26 mouse cellular contexts compared by ENCODE assay signal in the genomic region with DNA sequence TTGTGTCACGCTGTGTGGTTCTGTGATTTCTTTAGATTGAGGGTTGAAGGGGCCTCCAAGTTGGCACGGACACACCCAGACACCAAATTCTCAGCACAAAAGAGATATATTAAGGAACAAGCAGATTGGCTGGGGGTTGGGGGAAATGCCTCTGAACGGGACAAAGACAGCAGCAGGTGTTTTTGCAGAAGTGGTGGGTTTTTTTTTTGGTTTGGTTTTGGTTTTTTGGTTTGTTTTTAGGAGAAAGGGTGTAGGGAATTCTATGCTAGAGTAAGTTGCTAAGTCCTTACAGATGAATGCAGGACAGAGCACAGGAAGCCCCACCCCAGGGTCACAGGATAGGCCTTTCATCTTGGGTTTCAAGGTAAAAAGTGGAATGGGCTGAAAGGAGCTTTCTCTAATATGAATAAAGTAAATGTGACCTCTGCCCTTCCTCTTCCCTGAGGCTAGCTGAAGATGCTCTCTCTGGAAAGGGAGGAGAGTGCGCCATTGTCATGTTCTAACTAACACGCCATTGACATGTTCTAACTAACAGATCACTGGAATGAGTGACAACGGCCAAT. TPM values are rescaled to one million over a fixed set of nuclear protein-coding genes. Genes with fewer than 3 reads are reported as not detected.
DNase-seq lines count a peak whose midpoint lies in the region; ATAC-seq lines count a peak whose summit lies in the region.
"Had no signal": no experiment of that assay in that cellular context is flagged by ENCODE, and none has a peak within 500 bp of the region (broad histone marks: within the 10 kb centered on the region; RNA-seq: fewer than 3 reads in every experiment).

No protein-coding gene starts in this region.

- H3K4me2 ChIP-seq in hindbrain, embryonic 12.5 days (replicated peaks), result no peak overlapping the region
- no peak overlapping the region for H3K4me2 ChIP-seq in hindbrain, embryonic 14.5 days (replicated peaks)
- no peak overlapping the region for H3K4me2 ChIP-seq in forebrain, embryonic 14.5 days (ENCODE audit: low read length)
- H3K4me2 ChIP-seq: embryonic facial prominence, embryonic 13.5 days; forebrain, embryonic 12.5 days; heart, embryonic 11.5 days; heart, embryonic 15.5 days had no signal

- no peaks in the 10 kb centered on the region for H3K4me1 ChIP-seq in hindbrain, embryonic 12.5 days
- no peaks in the 10 kb centered on the region for H3K4me1 ChIP-seq in hindbrain, embryonic 14.5 days (replicated peaks; ENCODE audit: control insufficient read depth, insufficient read depth, low read length)
- no peaks in the 10 kb centered on the region for H3K4me1 ChIP-seq in forebrain, embryonic 14.5 days (ENCODE audit: control insufficient read depth, insufficient read depth, low read length)
- H3K4me1 ChIP-seq: embryonic facial prominence, embryonic 13.5 days; forebrain, embryonic 12.5 days; heart, embryonic 15.5 days had no signal

- no peaks in the 10 kb centered on the region for H3K36me3 ChIP-seq in hindbrain, embryonic 12.5 days
- H3K36me3 ChIP-seq in hindbrain, embryonic 14.5 days (replicated peaks; ENCODE audit: control insufficient read depth, insufficient read depth), result no peaks in the 10 kb centered on the region
- H3K36me3 ChIP-seq in forebrain, embryonic 14.5 days (ENCODE audit: control insufficient read depth, insufficient read depth, low read length), result no peaks in the 10 kb centered on the region
- H3K36me3 ChIP-seq: embryonic facial prominence, embryonic 13.5 days; forebrain, embryonic 12.5 days; heart, embryonic 15.5 days; hindbrain, embryonic 10.5 days had no signal

- no peaks in the 10 kb centered on the region for H3K27me3 ChIP-seq in hindbrain, embryonic 12.5 days
- no peaks in the 10 kb centered on the region for H3K27me3 ChIP-seq in hindbrain, embryonic 14.5 days (ENCODE audit: control insufficient read depth, insufficient read depth, low read length)
- H3K27me3 ChIP-seq in forebrain, embryonic 14.5 days (replicated peaks; ENCODE audit: control insufficient read depth, insufficient read depth, low read length), result no peaks in the 10 kb centered on the region
- H3K27me3 ChIP-seq: embryonic facial prominence, embryonic 13.5 days; forebrain, embryonic 12.5 days; heart, embryonic 15.5 days had no signal

- 0 out of 2 replicates have a peak overlapping the region, but pooled peaks have one; percentile 17 for H3K27ac ChIP-seq in hindbrain, embryonic 12.5 days
- no peak overlapping the region for H3K27ac ChIP-seq in hindbrain, embryonic 14.5 days
- no peak overlapping the region for H3K27ac ChIP-seq in forebrain, embryonic 14.5 days (ENCODE audit: low read depth, low read length)
- H3K27ac ChIP-seq: embryonic facial prominence, embryonic 13.5 days; forebrain, embryonic 12.5 days; gastrocnemius, adult 2 months; heart, adult 2 months; heart, embryonic 15.5 days had no signal

- no peak for DNase-seq in hindbrain, embryonic 14.5 days (ENCODE audit: low spot score)
- peak; percentile 25 to 36 for DNase-seq in B cell, adult 2 months
- DNase-seq in ES-CJ7 (ENCODE audit: low read depth, low spot score) (peak; percentile 54), ZHBTc4 (ENCODE audit: low read depth, low spot score) (peak; percentile 70)
- no peak for DNase-seq in urinary bladder, postnatal 14 days (ENCODE audit: low spot score)
- DNase-seq in T-cell, adult 2 months (ENCODE audit: low spot score), result no peak
- no peak for DNase-seq in forebrain, embryonic 14.5 days (ENCODE audit: low spot score)
- DNase-seq: adrenal gland, postnatal 14 days; cerebellum, adult 18-20 months; cerebellum, adult 9-11 months; cerebellum, postnatal 36 days; forebrain, postnatal 0 days; gastrocnemius, adult 2 months; gastrocnemius, postnatal 36 days; heart, adult 2 months; heart, postnatal 14 days had no signal

- no peak overlapping the region for H3K4me3 ChIP-seq in hindbrain, embryonic 12.5 days
- no peak overlapping the region for H3K4me3 ChIP-seq in hindbrain, embryonic 14.5 days (replicated peaks; ENCODE audit: low read length)
- H3K4me3 ChIP-seq in forebrain, embryonic 14.5 days (ENCODE audit: low read depth, low read length), result no peak overlapping the region
- H3K4me3 ChIP-seq: embryonic facial prominence, embryonic 13.5 days; forebrain, embryonic 12.5 days; gastrocnemius, adult 2 months; heart, adult 2 months; heart, embryonic 15.5 days; hindbrain, embryonic 10.5 days had no signal

- H3K9me3 ChIP-seq in hindbrain, embryonic 12.5 days (replicated peaks), result no peaks in the 10 kb centered on the region
- no peaks in the 10 kb centered on the region for H3K9me3 ChIP-seq in hindbrain, embryonic 14.5 days (ENCODE audit: control insufficient read depth, low read length)
- H3K9me3 ChIP-seq in forebrain, embryonic 14.5 days (replicated peaks; ENCODE audit: control insufficient read depth, low read length), result no peaks in the 10 kb centered on the region
- H3K9me3 ChIP-seq: embryonic facial prominence, embryonic 13.5 days; forebrain, embryonic 12.5 days; heart, embryonic 15.5 days had no signal

- no peak overlapping the region for H3K9ac ChIP-seq in hindbrain, embryonic 12.5 days
- no peak overlapping the region for H3K9ac ChIP-seq in hindbrain, embryonic 14.5 days
- no peak overlapping the region for H3K9ac ChIP-seq in forebrain, embryonic 14.5 days (ENCODE audit: low read length)
- H3K9ac ChIP-seq: embryonic facial prominence, embryonic 13.5 days; forebrain, embryonic 12.5 days; forebrain, postnatal 0 days; heart, embryonic 15.5 days had no signal

- 63% methylated on average over 6 of the region's 6 CpGs for WGBS in hindbrain, embryonic 12.5 days
- 62% methylated on average over 6 of the region's 6 CpGs for WGBS in hindbrain, embryonic 14.5 days
- WGBS in forebrain, embryonic 14.5 days, result 86% methylated on average over 6 of the region's 6 CpGs

- ATAC-seq in hindbrain, embryonic 12.5 days (ENCODE audit: low FRiP score), result no peak
- ATAC-seq in hindbrain, embryonic 14.5 days (ENCODE audit: low FRiP score), result no peak
- no peak for ATAC-seq in forebrain, embryonic 14.5 days
- ATAC-seq: activated CD4-positive, CD25-positive, alpha-beta regulatory T cell, adult 4 months; forebrain, postnatal 0 days; inflammation-experienced regulatory T-cells, adult 6 months; intestine, postnatal 0 days had no signal

RNA-seq across cellular contexts. Expression of a gene that starts 31.7 kb away (rescaled TPM):
- 0.08 and 0.27 TPM in 2 replicates for polyA plus RNA-seq in hindbrain, embryonic 12.5 days (2016; fragmentation: Nextera tagmentation; extraction: Ambion mirVana)
- 0.21 and 0.33 TPM in 2 replicates for polyA plus RNA-seq in hindbrain, embryonic 14.5 days (2014; fragmentation: Nextera tagmentation; extraction: Ambion mirVana)
- polyA plus RNA-seq in forebrain, embryonic 14.5 days (2014; fragmentation: Nextera tagmentation; extraction: Ambion mirVana), result 0.40 TPM in 1 of 2 replicates, not detected in the other
- polyA plus RNA-seq: forebrain, embryonic 12.5 days; heart, embryonic 11.5 days; hindbrain, embryonic 10.5 days; hindbrain, embryonic 16.5 days had no signal

RNA-seq across cellular contexts. Expression of a gene that starts 53.6 kb away (rescaled TPM):
- polyA plus RNA-seq in hindbrain, embryonic 12.5 days (2016; fragmentation: Nextera tagmentation; extraction: Ambion mirVana), result 0.08 TPM in 1 of 2 replicates, not detected in the other
- polyA plus RNA-seq in hindbrain, embryonic 14.5 days (2014; fragmentation: Nextera tagmentation; extraction: Ambion mirVana), result not detected in 2 replicates
- polyA plus RNA-seq in forebrain, embryonic 14.5 days (2014; fragmentation: Nextera tagmentation; extraction: Ambion mirVana), result not detected in 2 replicates
- polyA plus RNA-seq: embryonic facial prominence, embryonic 13.5 days; forebrain, embryonic 12.5 days; forebrain, postnatal 0 days; heart, embryonic 11.5 days; heart, embryonic 15.5 days; hindbrain, embryonic 10.5 days; hindbrain, embryonic 16.5 days; intestine, postnatal 0 days had no signal

Comparison
In these comparisons a context has a peak if more than half of its experiments do, and no peak if none do; other contexts are left out.
1. DNase-seq: peak in B cell, adult 2 months (2 of 2), ES-CJ7 (single experiment) and ZHBTc4 (single experiment); none in hindbrain, embryonic 14.5 days (single experiment), urinary bladder, postnatal 14 days (single experiment), T-cell, adult 2 months (single experiment) and forebrain, embryonic 14.5 days (single experiment).